Mouse (Mus musculus): ENCODE results near the gene Adcy5. TPM values are rescaled to one million over a fixed set of nuclear protein-coding genes. Genes with fewer than 3 reads are reported as not detected.

Adcy5 gene
- polyA plus RNA-seq, 1 experiment from 2014 or later, result 0.70 TPM

DNA sequence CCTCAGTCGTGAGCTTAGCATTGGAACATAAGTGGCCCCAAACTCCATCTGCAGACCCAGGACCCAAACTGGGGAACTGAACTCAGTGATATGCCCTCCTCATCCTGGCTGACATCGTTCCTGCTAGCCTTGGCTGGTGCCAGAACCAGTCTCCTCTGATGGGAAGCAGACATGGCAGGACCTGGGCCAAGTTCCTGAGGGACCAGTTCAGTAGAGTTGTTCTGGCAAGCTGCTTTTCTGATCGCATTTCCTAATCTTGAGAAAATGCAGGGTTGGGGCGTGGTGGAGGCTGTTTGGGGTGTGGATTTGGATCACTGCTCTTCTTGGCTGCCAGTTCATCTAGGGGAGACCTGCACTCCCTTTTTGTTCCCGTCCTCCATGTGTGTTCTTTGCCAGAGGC is 143.1 kb downstream of the Adcy5 start:
- Histone ChIP-seq H3K36me3 (replicated peaks) (no peaks in the 10 kb centered on the region), H3K4me1 (no peaks in the 10 kb centered on the region), H3K4me3 (no peak overlapping the region), H3K27me3 (replicated peaks; ENCODE audit: low read depth, poor library complexity, severe bottlenecking) (no peaks in the 10 kb centered on the region), H3K27ac (replicated peaks) (no peak overlapping the region), H3K9me3 (no peaks in the 10 kb centered on the region)
- WGBS, result 90% methylated on average over 5 of the region's 5 CpGs
- DNase-seq (ENCODE audit: low spot score), result no peak

DNA sequence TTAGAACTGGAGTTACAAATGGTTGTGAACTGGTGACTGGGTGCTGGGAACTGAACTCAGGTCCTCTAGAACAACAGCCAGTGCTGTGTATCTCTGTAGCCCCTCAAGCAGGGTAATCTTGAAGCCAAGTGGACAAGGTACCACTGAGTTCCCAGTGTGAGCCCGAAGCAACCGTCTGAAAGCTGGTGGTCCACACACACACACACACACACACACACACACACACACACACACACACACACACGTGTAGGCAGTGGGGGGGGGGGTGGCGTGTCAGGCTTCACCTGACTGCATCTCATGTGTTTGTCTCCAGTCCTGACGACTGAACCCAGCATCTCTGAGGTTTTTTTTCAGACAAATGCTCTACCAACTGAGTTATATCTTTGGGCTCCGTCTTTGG is 145.5 kb downstream of the Adcy5 start:
- H3K9me3 ChIP-seq, result no peaks in the 10 kb centered on the region
- no peak overlapping the region for H3K27ac ChIP-seq (replicated peaks)
- 88% methylated on average over 6 of the region's 6 CpGs for whole genome bisulfite sequencing
- H3K4me3 ChIP-seq, result no peak overlapping the region
- H3K4me1 ChIP-seq, result no peaks in the 10 kb centered on the region
- H3K27me3 ChIP-seq (replicated peaks; ENCODE audit: low read depth, poor library complexity, severe bottlenecking), result no peaks in the 10 kb centered on the region
- peaks cover 6% of the 10 kb centered on the region; the same call in 1 of the 2 replicates for H3K36me3 ChIP-seq (replicated peaks)
- no peak for DNase-seq (ENCODE audit: low spot score)

DNA sequence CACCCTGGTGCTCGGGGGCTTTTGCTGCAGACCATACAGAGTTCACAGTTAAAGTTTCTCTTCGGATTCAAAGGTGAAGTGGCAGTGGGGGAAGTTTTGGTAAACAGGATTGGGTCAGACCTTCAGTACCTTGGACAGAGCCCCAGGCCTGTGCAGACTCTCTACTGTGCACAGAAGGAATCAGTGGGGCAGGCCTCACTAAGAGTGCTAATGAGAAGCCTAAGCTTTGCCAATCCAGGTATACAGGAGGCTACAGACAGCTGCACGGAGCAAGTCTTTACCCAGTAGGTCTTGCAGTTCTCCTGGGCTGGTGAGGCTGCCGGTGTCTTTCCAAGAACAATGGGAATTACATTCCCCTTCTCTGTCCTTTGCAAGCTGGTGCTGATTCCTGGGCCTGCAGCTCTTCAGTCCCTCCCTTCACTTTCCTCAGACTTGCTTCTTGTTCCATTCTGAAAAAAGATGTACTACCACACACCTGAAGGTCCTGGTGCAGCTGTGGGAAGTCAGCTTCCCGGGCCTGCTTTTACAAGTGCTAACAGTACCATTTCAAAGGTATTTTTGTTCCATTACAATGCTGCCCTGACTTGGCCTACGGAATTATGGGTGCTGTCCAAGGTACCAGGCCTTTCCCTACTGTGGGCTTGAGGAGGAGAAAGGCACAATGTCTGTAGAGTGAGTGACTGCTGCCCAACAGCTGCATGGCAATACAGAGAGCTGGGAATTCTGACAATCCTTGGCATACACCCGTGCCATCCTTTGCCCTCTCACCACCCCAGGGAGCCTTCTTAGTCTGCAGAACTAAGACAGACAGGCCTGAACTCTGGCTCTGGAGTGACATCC is 148.0 kb downstream of the Adcy5 start:
- no peaks in the 10 kb centered on the region for H3K4me1 ChIP-seq
- H3K9me3 ChIP-seq, result no peaks in the 10 kb centered on the region
- H3K27me3 ChIP-seq (replicated peaks; ENCODE audit: low read depth, poor library complexity, severe bottlenecking), result no peaks in the 10 kb centered on the region
- H3K36me3 ChIP-seq (replicated peaks), result peaks cover 6% of the 10 kb centered on the region; the same call in 1 of the 2 replicates
- H3K27ac ChIP-seq (replicated peaks), result no peak overlapping the region
- peak; percentile 69 for DNase-seq (ENCODE audit: low spot score)
- WGBS, result 47% methylated on average over 7 of the region's 7 CpGs
- no peak overlapping the region for H3K4me3 ChIP-seq

DNA sequence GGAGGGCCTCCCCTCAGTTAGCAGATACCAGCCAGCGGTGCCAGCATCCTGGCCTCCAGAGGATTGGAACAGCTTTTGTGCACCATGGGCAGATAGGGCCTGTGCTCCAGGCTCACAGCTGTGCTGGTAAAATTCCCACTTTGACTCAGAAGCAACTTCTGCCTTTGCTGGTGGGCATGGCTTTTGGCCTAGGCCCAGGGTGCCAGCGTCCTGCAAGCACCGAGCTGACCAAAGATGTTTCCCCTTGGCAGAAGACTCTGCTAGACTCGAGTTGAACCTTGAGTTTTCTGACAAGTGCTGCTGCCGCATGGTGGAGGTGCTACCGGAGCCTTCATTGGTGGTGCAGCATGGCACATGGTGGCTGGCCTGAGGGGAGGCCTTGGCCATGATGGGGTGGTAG is 149.0 kb downstream of the Adcy5 start:
- no peaks in the 10 kb centered on the region for H3K9me3 ChIP-seq
- no peak overlapping the region for H3K4me3 ChIP-seq
- H3K27ac ChIP-seq (replicated peaks), result no peak overlapping the region
- H3K4me1 ChIP-seq, result no peaks in the 10 kb centered on the region
- no peaks in the 10 kb centered on the region for H3K27me3 ChIP-seq (replicated peaks; ENCODE audit: low read depth, poor library complexity, severe bottlenecking)
- WGBS, result 91% methylated on average over 6 of the region's 6 CpGs
- H3K36me3 ChIP-seq (replicated peaks), result peaks cover 6% of the 10 kb centered on the region; the same call in 1 of the 2 replicates
- DNase-seq (ENCODE audit: low spot score), result no peak

DNA sequence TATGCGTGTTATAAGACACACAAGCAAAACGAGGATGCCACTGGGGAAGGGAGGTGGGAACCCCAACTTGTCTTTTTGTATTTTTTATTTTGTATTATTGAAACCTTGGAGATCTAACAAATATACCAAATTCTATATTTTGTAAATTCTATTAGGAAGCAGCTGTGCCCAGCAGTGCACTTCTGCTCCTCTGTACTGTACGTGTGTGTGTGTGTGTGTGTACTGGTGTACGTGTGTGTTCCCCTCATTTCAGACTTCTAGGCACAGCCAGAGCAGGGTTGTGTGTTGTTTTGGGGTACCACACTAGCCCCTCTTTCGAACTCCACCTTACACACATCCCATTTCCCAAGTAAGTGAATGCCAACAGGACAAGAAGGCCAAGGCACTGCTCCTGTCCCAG is 149.7 kb downstream of the Adcy5 start:
- H3K36me3 ChIP-seq (replicated peaks), result peaks cover 6% of the 10 kb centered on the region; the same call in 1 of the 2 replicates
- H3K4me1 ChIP-seq, result no peaks in the 10 kb centered on the region
- H3K4me3 ChIP-seq, result no peak overlapping the region
- H3K27me3 ChIP-seq (replicated peaks; ENCODE audit: low read depth, poor library complexity, severe bottlenecking), result no peaks in the 10 kb centered on the region
- H3K9me3 ChIP-seq, result no peaks in the 10 kb centered on the region
- WGBS, result 89% methylated on average over 5 of the region's 5 CpGs
- H3K27ac ChIP-seq (replicated peaks), result no peak overlapping the region
- no peak for DNase-seq (ENCODE audit: low spot score)

DNA sequence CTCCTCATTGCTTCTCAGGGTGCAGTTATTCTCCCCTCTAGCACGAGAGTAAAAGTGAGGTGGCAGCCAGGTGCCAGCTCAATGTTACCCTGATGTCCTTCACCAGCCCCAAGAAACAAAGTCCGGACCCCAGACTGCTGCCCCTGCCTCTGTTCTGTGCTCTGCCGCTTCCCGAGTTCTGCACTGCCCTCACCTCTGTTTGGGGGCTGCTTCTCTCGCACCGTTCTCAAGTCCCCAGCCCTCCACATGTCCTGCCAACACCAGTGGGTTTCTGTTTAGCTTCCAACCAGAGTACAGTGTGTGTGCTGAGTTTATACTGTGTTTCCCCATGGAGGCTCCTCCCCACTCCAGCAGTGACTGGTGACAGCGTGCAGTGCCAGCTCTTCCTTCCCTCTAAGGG is 150.5 kb downstream of the Adcy5 start:
- Histone ChIP-seq H3K27me3 (replicated peaks; ENCODE audit: low read depth, poor library complexity, severe bottlenecking) (no peaks in the 10 kb centered on the region), H3K9me3 (no peaks in the 10 kb centered on the region), H3K4me1 (no peaks in the 10 kb centered on the region), H3K4me3 (no peak overlapping the region), H3K27ac (replicated peaks) (no peak overlapping the region), H3K36me3 (replicated peaks) (peaks cover 6% of the 10 kb centered on the region; the same call in 1 of the 2 replicates)
- 86% methylated on average over 7 of the region's 7 CpGs for WGBS
- DNase-seq (ENCODE audit: low spot score), result no peak

DNA sequence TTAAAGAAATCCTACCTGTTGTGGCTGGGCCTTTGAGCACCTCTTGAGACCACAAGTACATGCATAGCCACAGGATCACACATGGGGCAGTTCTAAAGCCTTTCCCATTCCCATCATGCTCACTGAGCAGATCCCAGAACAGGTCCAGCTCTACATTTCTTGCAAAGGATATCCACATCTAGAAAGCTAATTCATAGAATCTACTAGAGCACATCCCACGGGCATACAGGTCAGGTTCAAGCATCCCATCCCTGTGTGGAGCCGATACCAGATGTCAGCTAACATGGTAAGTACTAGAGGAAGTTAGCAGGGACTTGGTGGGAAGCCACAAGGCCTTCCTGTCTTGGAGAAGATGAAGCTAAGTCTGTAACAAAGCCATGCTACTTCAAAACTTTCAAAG is 152.0 kb downstream of the Adcy5 start:
- no peak overlapping the region for H3K4me3 ChIP-seq
- H3K9me3 ChIP-seq, result no peaks in the 10 kb centered on the region
- no peaks in the 10 kb centered on the region for H3K27me3 ChIP-seq (replicated peaks; ENCODE audit: low read depth, poor library complexity, severe bottlenecking)
- H3K36me3 ChIP-seq (replicated peaks), result peaks cover 6% of the 10 kb centered on the region; the same call in 1 of the 2 replicates
- peak; percentile 1 for DNase-seq (ENCODE audit: low spot score)
- peaks cover 11% of the 10 kb centered on the region for H3K4me1 ChIP-seq
- no peak overlapping the region for H3K27ac ChIP-seq (replicated peaks)
- WGBS, result 88% methylated on average over 2 of the region's 2 CpGs

DNA sequence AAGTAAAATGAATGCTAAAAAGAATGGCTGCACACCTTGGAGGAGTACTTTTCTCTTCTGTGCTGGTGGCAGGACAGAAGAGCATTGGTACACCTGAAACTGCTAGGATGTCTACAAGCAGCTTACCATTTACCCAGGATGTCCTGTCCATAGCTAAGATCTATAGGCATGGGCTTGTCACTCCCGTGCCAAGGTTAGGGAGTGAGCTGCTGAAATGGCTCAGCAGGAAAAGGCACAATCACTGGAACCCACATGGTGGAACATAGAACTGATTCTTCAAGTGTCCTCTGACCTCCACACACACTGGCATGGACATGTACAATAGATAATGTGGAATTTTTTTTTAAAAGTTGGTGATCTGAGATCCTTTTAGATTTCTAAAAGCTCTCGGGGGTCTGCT is 152.7 kb downstream of the Adcy5 start:
- 88% methylated on average over 2 of the region's 2 CpGs for WGBS
- Histone ChIP-seq H3K27me3 (replicated peaks; ENCODE audit: low read depth, poor library complexity, severe bottlenecking) (no peaks in the 10 kb centered on the region), H3K9me3 (no peaks in the 10 kb centered on the region), H3K4me3 (no peak overlapping the region), H3K27ac (replicated peaks) (no peak overlapping the region), H3K36me3 (replicated peaks) (peaks cover 6% of the 10 kb centered on the region; the same call in 1 of the 2 replicates), H3K4me1 (peaks cover 14% of the 10 kb centered on the region)
- peak; percentile 3 for DNase-seq (ENCODE audit: low spot score)

DNA sequence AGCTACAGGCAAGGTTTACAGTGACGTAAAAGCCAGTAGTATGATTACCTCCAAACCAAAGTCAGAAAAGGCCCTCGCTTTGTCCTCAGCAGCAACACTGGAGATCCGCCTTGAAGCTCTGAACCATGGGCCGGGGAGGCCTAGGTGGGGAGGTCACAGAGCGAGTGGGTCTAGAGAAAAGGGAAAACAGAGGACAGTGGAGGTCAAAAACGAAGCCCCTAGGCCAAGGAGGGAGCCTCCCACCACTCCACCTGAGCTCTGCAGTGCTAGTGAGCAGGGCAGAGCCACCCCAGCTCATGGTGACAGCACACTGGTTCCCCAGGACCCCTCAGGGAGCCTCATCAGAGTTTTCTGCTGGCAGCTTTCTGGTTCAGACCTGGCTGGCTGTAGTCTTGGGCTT is 153.3 kb downstream of the Adcy5 start:
- Histone ChIP-seq H3K4me3 (no peak overlapping the region), H3K4me1 (peaks cover 14% of the 10 kb centered on the region), H3K27me3 (replicated peaks; ENCODE audit: low read depth, poor library complexity, severe bottlenecking) (no peaks in the 10 kb centered on the region), H3K36me3 (replicated peaks) (peaks cover 8% of the 10 kb centered on the region; the same call in 1 of the 2 replicates), H3K9me3 (no peaks in the 10 kb centered on the region), H3K27ac (replicated peaks) (no peak overlapping the region)
- peak; percentile 6 for DNase-seq (ENCODE audit: low spot score)
- 85% methylated on average over 6 of the region's 6 CpGs for WGBS

DNA sequence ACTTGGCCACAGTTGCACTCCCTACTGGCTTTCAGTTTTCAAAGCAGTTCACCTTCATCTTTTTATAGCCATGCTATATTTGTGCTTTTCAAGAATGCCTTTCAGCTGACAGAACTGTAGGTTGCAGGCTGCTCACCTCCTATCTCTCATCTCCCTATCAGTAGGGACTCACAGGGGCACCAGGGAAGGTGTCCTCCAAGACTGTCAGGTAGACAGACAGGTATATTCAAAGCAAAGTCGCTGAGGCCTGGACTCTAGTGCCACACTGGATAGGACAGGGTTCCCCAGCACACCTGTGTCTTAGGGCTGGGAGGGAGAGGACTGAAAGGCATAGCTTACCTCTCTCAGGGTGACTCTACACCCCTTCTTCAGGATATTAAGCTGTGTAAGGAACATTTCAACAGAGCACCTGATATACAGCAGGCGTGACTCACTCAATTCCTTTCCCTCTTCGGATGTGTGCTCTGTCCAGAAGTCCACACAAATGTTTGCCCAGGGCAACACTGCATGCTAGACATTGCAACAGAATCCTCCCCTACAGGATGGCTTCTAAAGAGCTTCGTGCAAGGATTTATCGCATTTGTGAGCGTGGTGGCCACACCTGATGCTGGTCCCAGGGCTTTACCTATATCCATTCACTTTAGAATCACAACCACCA is 153.9 kb downstream of the Adcy5 start:
- 90% methylated on average over 6 of the region's 6 CpGs for WGBS
- H3K9me3 ChIP-seq, result no peaks in the 10 kb centered on the region
- DNase-seq (ENCODE audit: low spot score), result peak; percentile 1
- no peaks in the 10 kb centered on the region for H3K27me3 ChIP-seq (replicated peaks; ENCODE audit: low read depth, poor library complexity, severe bottlenecking)
- H3K27ac ChIP-seq (replicated peaks), result no peak overlapping the region
- peaks cover 10% of the 10 kb centered on the region for H3K36me3 ChIP-seq (replicated peaks)
- peaks cover 14% of the 10 kb centered on the region for H3K4me1 ChIP-seq
- no peak overlapping the region for H3K4me3 ChIP-seq

DNA sequence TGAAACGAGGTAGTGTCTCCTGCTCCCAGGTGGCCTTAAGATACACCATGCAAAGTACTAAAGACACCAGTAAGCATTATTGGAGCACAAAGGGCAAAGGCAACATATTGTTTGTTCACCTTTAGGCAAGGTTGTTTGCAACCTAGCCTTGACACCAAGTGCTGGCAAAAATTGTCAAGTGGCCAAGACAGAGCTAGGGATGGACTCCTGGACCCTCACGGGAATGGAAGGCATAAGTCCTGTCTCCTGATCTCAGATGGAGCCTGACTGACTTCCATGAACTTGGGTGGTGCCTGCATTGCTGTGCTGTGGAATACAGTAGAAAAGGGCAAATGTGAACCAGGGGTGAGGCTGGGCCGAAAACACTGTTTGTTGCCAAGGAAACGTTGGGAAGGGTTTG is 155.0 kb downstream of the Adcy5 start:
- Histone ChIP-seq H3K27ac (replicated peaks) (no peak overlapping the region), H3K4me1 (peaks cover 14% of the 10 kb centered on the region), H3K27me3 (replicated peaks; ENCODE audit: low read depth, poor library complexity, severe bottlenecking) (no peaks in the 10 kb centered on the region), H3K9me3 (no peaks in the 10 kb centered on the region), H3K36me3 (replicated peaks) (peaks cover 11% of the 10 kb centered on the region), H3K4me3 (no peak overlapping the region)
- peak; percentile 4 for DNase-seq (ENCODE audit: low spot score)
- WGBS, result 87% methylated on average over 4 of the region's 4 CpGs

DNA sequence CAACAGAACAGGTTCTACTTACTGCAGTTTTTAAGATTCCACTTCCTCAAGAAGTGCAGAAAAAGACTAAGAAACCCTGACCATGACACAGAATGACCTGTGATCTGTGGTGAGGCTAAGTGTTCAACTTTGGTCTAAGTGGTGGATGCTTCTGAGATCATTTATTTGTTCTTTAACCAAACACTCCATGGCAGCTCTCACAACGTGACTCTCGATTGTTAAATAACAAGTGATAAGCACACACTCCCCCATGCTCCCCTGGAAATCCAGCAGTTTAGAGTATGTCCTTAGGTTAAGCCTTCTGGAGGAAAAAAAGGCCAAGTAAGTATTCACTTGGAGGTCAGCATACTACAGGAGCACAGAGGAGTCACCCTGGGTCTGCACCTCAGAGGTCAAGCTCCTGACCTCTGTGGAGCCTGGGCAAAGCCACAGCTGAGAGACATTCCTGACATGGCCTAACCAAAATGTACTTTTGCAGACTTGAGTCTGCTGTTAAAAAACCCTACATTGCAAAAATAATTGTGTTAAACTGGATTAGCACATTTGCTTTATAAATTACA is 156.0 kb downstream of the Adcy5 start:
- peaks cover 14% of the 10 kb centered on the region for H3K4me1 ChIP-seq
- no peaks in the 10 kb centered on the region for H3K9me3 ChIP-seq
- peak; percentile 8 for DNase-seq (ENCODE audit: low spot score)
- no peaks in the 10 kb centered on the region for H3K27me3 ChIP-seq (replicated peaks; ENCODE audit: low read depth, poor library complexity, severe bottlenecking)
- peaks cover 11% of the 10 kb centered on the region for H3K36me3 ChIP-seq (replicated peaks)
- WGBS, result 51% methylated on average over 2 of the region's 2 CpGs
- H3K27ac ChIP-seq (replicated peaks), result no peak overlapping the region
- H3K4me3 ChIP-seq, result no peak overlapping the region

Data from embryonic facial prominence, embryonic 10.5 days (tissue).